In the genomic region with DNA sequence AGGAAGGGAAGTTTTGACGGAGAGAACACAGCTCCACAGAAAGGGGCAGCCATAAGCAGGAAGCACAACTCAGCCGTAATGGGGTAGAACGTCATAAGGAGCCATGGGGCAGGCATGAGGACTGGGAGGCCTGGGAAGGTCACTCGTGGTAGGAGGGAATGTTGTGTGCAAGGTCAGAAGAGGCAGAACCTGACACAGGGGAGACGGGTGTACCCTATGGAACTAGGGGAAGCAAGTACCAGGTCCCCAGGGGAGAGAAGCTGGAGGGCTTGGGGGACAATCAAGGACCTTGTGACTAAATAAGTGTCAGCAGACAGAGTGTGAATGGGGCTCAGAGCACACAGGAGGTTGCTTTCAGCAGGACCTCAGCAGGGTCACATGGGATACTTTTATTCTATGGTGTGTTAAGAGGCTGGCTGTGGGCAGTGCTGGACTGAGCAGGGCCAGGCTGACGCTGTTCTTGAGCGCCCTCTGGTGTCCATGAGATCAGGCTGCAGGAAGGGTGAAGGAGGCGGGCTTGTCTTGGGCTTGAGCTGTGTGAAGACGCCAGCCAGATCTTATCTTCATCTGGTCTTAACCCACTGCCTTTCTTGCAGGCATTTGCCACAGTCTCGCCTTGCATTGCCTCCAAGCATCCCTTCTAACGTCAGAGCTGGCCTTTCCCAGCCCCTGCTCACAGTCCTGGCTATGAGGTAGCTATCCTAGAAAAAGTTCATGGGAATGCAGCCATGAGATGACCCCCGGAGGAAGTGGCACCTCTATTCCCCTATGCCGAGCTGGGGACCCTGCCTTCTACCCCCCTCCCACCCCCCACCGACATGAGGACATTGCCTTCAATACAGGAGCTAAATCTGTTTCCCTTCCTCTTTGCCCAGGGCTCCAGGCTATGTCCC, we compare ENCODE assay signal across 8 mouse cellular contexts. TPM values are rescaled to one million over a fixed set of nuclear protein-coding genes. Genes with fewer than 3 reads are reported as not detected.
DNase-seq lines count a peak whose midpoint lies in the region; ATAC-seq and TF ChIP-seq lines count a peak whose summit lies in the region.

No protein-coding gene starts in this region.

- H3K4me1 ChIP-seq in cerebellum, adult 2 months (ENCODE audit: control insufficient read depth, insufficient read depth, low read length), result no peaks in the 10 kb centered on the region
- H3K4me1 ChIP-seq in hindbrain, embryonic 16.5 days (ENCODE audit: control insufficient read depth, insufficient read depth, low read depth, low read length), result no peaks in the 10 kb centered on the region

- H3K36me3 ChIP-seq in hindbrain, embryonic 16.5 days (ENCODE audit: control insufficient read depth, insufficient read depth, low read length), result no peaks in the 10 kb centered on the region

- WGBS in cerebellum, adult 2 months, result 31% methylated on average over 14 of the region's 14 CpGs
- WGBS in hindbrain, embryonic 16.5 days, result 33% methylated on average over 14 of the region's 14 CpGs

- DNase-seq in T-cell, adult 2 months (ENCODE audit: low spot score), result peak; percentile 31
- DNase-seq in cerebellum, adult 2 months, result peak; percentile 29 to 36
- DNase-seq in left cerebral cortex, adult 2 months (ENCODE audit: extremely low spot score in 1 of 2, low spot score in 2 of 2), result peak; percentile 72 to 76
- peak; percentile 63 to 77 for DNase-seq in lung, postnatal 4 days
- DNase-seq in right cerebral cortex, adult 18-20 months, result peak; percentile 75

- H3K4me3 ChIP-seq in cerebellum, adult 2 months (replicated peaks; ENCODE audit: insufficient read depth, low read depth, low read length), result no peak overlapping the region
- H3K4me3 ChIP-seq in hindbrain, embryonic 16.5 days (ENCODE audit: low read length), result no peak overlapping the region
- H3K4me3 ChIP-seq in left cerebral cortex, adult 2 months, result no peak overlapping the region

- no peak overlapping the region for H3K27ac ChIP-seq in cerebellum, adult 2 months (ENCODE audit: insufficient read depth, low read length)
- no peak overlapping the region for H3K27ac ChIP-seq in hindbrain, embryonic 16.5 days (ENCODE audit: low read depth, low read length)
- H3K27ac ChIP-seq in left cerebral cortex, adult 2 months, result no peak overlapping the region

- no peak for TF ChIP-seq POLR2A in cerebellum, adult 2 months (IDR thresholded peaks at IDR 0.05; ENCODE audit: borderline replicate concordance, insufficient read depth, low read length)

- intact Hi-C loops in left cerebral cortex, adult 2 months (cut with DNase I), result no loop called here

- ATAC-seq in frontal cortex, adult (ENCODE audit: low TSS enrichment), result peak; percentile 95
- ATAC-seq in hindbrain, embryonic 16.5 days, result peak; percentile 96
- ATAC-seq in erythroblast, adult 5-6 weeks (replicated peaks; ENCODE audit: low FRiP score, poor library complexity, severe bottlenecking), result no peak

- peak; percentile 75 for TF ChIP-seq CTCF in cerebellum, adult 2 months (IDR thresholded peaks at IDR 0.05; ENCODE audit: borderline replicate concordance, insufficient read depth, low read depth, low read length)
- TF ChIP-seq CTCF in left cerebral cortex, adult 2 months (IDR thresholded peaks at IDR 0.05), result peak; percentile 82

- no peaks in the 10 kb centered on the region for H3K27me3 ChIP-seq in cerebellum, adult 2 months (ENCODE audit: control insufficient read depth, insufficient read depth, low read length)
- no peaks in the 10 kb centered on the region for H3K27me3 ChIP-seq in hindbrain, embryonic 16.5 days (replicated peaks; ENCODE audit: control insufficient read depth, insufficient read depth, low read length)

- no peak overlapping the region for H3K4me2 ChIP-seq in hindbrain, embryonic 16.5 days (ENCODE audit: low read length)

- H3K9ac ChIP-seq in hindbrain, embryonic 16.5 days (ENCODE audit: low read depth, low read length), result no peak overlapping the region

- H3K9me3 ChIP-seq in hindbrain, embryonic 16.5 days (ENCODE audit: control insufficient read depth, low read length), result no peaks in the 10 kb centered on the region

RNA-seq across cellular contexts. Expression of gene Klk15, which starts 13.7 kb away (rescaled TPM):
- not detected in 2 replicates for polyA plus RNA-seq in cerebellum, adult 2 months (2012; rRNA removed)
- not detected in 2 replicates for polyA plus RNA-seq in hindbrain, embryonic 16.5 days (2015; fragmentation: Nextera tagmentation; extraction: Ambion mirVana)
- not detected for total RNA-seq in left cerebral cortex, adult 2 months (2021)
- not detected in 2 replicates for total RNA-seq in erythroblast, adult 5-6 weeks (2015; ENCODE audit: low replicate concordance)
- total RNA-seq in erythroblast, adult 5-6 weeks (2017; ENCODE audit: low replicate concordance), result not detected in 2 replicates

RNA-seq across cellular contexts. Expression of gene Klk1b8, which starts 30.7 kb away (rescaled TPM):
- not detected in 2 replicates for polyA plus RNA-seq in cerebellum, adult 2 months (2012; rRNA removed)
- not detected in 2 replicates for polyA plus RNA-seq in hindbrain, embryonic 16.5 days (2015; fragmentation: Nextera tagmentation; extraction: Ambion mirVana)
- total RNA-seq in left cerebral cortex, adult 2 months (2021), result not detected
- total RNA-seq in erythroblast, adult 5-6 weeks (2015; ENCODE audit: low replicate concordance), result not detected in 2 replicates
- not detected in 2 replicates for total RNA-seq in erythroblast, adult 5-6 weeks (2017; ENCODE audit: low replicate concordance)

RNA-seq across cellular contexts. Expression of gene Klk4, which starts 38.8 kb away (rescaled TPM):
- not detected in 2 replicates for polyA plus RNA-seq in cerebellum, adult 2 months (2012; rRNA removed)
- polyA plus RNA-seq in hindbrain, embryonic 16.5 days (2015; fragmentation: Nextera tagmentation; extraction: Ambion mirVana), result 4.4 and 4.5 TPM in 2 replicates
- total RNA-seq in left cerebral cortex, adult 2 months (2021), result not detected
- total RNA-seq in erythroblast, adult 5-6 weeks (2015; ENCODE audit: low replicate concordance), result not detected in 2 replicates
- not detected in 2 replicates for total RNA-seq in erythroblast, adult 5-6 weeks (2017; ENCODE audit: low replicate concordance)

RNA-seq across cellular contexts. Expression of gene Klk1b1, which starts 46.7 kb away (rescaled TPM):
- not detected in 2 replicates for polyA plus RNA-seq in cerebellum, adult 2 months (2012; rRNA removed)
- polyA plus RNA-seq in hindbrain, embryonic 16.5 days (2015; fragmentation: Nextera tagmentation; extraction: Ambion mirVana), result not detected in 2 replicates
- not detected for total RNA-seq in left cerebral cortex, adult 2 months (2021)
- total RNA-seq in erythroblast, adult 5-6 weeks (2015; ENCODE audit: low replicate concordance), result not detected in 2 replicates
- not detected in 2 replicates for total RNA-seq in erythroblast, adult 5-6 weeks (2017; ENCODE audit: low replicate concordance)

RNA-seq across cellular contexts. Expression of gene Klk1b9, which starts 56.1 kb away (rescaled TPM):
- polyA plus RNA-seq in cerebellum, adult 2 months (2012; rRNA removed), result 0.13 and 0.25 TPM in 2 replicates
- polyA plus RNA-seq in hindbrain, embryonic 16.5 days (2015; fragmentation: Nextera tagmentation; extraction: Ambion mirVana), result not detected in 2 replicates
- total RNA-seq in left cerebral cortex, adult 2 months (2021), result not detected
- total RNA-seq in erythroblast, adult 5-6 weeks (2015; ENCODE audit: low replicate concordance), result not detected in 2 replicates
- not detected in 2 replicates for total RNA-seq in erythroblast, adult 5-6 weeks (2017; ENCODE audit: low replicate concordance)
